Mouse (Mus musculus): ENCODE results near the gene Lef1. TPM values are rescaled to one million over a fixed set of nuclear protein-coding genes. Genes with fewer than 3 reads are reported as not detected.

Lef1 gene
- polyA plus RNA-seq, 1 experiment from 2014 or later: 5.6 TPM

DNA sequence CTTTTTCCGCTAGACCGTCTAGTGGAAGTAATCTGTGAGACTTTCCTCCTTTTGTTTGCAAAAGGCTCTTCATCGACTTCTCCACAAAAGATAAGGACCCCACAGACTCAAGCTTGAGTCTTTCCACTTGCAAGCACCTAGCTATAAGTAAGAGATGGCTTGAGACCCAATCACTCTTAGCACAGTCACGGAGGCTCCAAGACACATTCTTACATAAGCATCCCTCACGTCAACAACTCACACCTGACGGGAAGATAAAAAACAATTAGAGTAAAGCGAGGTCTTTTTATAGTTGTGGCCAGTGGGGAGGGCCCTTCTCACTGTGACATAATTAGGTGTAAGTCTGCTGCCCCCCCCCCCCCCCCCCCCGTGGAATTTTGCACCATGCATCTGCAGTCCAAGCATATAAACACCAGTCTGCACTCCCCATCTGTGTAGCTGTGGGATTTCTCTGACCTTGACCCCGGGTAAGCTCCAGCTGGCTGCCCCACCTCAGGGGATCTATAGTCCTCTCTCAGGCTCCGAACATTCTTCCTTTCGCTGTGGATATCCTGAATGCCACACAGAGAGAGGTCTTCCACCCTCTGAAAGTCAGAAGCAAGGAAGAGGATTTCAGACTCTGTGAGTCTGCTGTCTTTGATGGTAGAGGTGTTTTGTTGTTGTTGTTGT is 61.2 kb downstream of the Lef1 start:
- Histone ChIP-seq H3K36me3 (ENCODE audit: control insufficient read depth, insufficient read depth, low read length) (no peaks in the 10 kb centered on the region), H3K9me3 (ENCODE audit: control insufficient read depth, low read length) (no peaks in the 10 kb centered on the region), H3K4me3 (ENCODE audit: control insufficient read depth in 1 of 2, insufficient read depth in 1 of 2, low read depth in 1 of 2, low read length in 2 of 2) (no peak overlapping the region), H3K4me1 (ENCODE audit: control insufficient read depth in 2 of 2, insufficient read depth in 2 of 2, low read length in 2 of 2) (peaks cover 2 to 11% of the 10 kb centered on the region in 2 experiments; a peak in 3 of 4 replicates), H3K9ac (ENCODE audit: low read length) (no peak overlapping the region), H3K27ac (replicated peaks in 1 of 2; ENCODE audit: control insufficient read depth in 1 of 2, insufficient read depth in 1 of 2, low read depth in 2 of 2, low read length in 2 of 2) (no peak overlapping the region), H3K4me2 (ENCODE audit: low read length) (0 out of 2 replicates have a peak overlapping the region, but pooled peaks have one; percentile 8), H3K27me3 (ENCODE audit: control insufficient read depth, insufficient read depth, low read length) (no peaks in the 10 kb centered on the region)
- WGBS: 28% methylated on average over 10 of the region's 11 CpGs
- ATAC-seq (ENCODE audit: insufficient number of reproducible peaks, insufficient read depth, low FRiP score, low read depth): no peak

DNA sequence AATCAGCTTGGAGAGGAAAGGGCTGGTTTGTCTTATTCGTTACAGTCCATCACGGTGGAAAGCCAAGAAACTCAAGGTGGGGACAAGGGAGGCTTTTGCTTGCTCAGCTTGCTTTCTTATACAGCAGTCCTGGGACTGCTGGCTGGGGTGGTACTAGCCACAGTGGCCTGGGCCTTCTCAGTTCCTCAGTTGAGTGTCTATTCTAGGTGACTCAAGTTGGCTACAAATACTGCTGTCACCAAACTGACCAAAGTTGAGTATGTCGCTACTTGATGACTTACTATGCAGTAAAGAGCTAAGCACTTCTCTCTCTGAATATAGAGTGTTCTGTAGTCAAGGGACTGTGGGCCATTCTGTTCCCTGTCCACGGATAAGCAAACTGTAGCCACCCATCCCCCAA is 62.0 kb downstream of the Lef1 start:
- 67% methylated on average over 4 of the region's 4 CpGs for WGBS
- Histone ChIP-seq H3K4me2 (ENCODE audit: low read length) (no peak overlapping the region), H3K36me3 (ENCODE audit: control insufficient read depth, insufficient read depth, low read length) (no peaks in the 10 kb centered on the region), H3K9me3 (ENCODE audit: control insufficient read depth, low read length) (no peaks in the 10 kb centered on the region), H3K9ac (ENCODE audit: low read length) (no peak overlapping the region), H3K4me1 (ENCODE audit: control insufficient read depth in 2 of 2, insufficient read depth in 2 of 2, low read length in 2 of 2) (peaks cover 2 to 11% of the 10 kb centered on the region in 2 experiments; a peak in 3 of 4 replicates), H3K27ac (replicated peaks in 1 of 2; ENCODE audit: control insufficient read depth in 1 of 2, insufficient read depth in 1 of 2, low read depth in 2 of 2, low read length in 2 of 2) (no peak overlapping the region), H3K27me3 (ENCODE audit: control insufficient read depth, insufficient read depth, low read length) (no peaks in the 10 kb centered on the region), H3K4me3 (ENCODE audit: control insufficient read depth in 1 of 2, insufficient read depth in 1 of 2, low read depth in 1 of 2, low read length in 2 of 2) (no peak overlapping the region)
- no peak for ATAC-seq (ENCODE audit: insufficient number of reproducible peaks, insufficient read depth, low FRiP score, low read depth)

DNA sequence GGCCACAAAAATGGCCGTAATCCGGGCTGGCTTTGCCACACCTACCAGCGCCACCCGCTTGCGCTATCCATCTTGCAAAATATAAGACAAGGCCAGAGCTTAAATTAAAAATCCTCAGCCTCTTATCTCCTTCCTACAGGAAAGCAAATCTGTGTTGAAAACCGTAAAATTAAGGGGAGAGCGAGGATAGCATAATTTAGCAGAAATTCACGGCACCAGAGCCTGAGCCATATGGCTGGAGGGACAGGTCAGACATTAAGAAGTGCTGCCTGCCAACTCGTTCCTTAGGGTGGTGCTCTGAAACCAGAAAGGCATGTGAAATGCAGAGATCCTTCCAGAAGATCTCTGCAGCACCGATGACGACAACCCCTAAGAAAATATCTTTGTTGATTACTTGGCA is 70.7 kb downstream of the Lef1 start:
- no peaks in the 10 kb centered on the region for H3K36me3 ChIP-seq (ENCODE audit: control insufficient read depth, insufficient read depth, low read length)
- H3K27ac ChIP-seq (replicated peaks in 1 of 2; ENCODE audit: control insufficient read depth in 1 of 2, insufficient read depth in 1 of 2, low read depth in 2 of 2, low read length in 2 of 2): no peak overlapping the region
- H3K9me3 ChIP-seq (ENCODE audit: control insufficient read depth, low read length): no peaks in the 10 kb centered on the region
- no peak overlapping the region for H3K4me2 ChIP-seq (ENCODE audit: low read length)
- no peaks in the 10 kb centered on the region; a peak in 1 of 4 replicates for H3K4me1 ChIP-seq (ENCODE audit: control insufficient read depth in 2 of 2, insufficient read depth in 2 of 2, low read length in 2 of 2)
- H3K4me3 ChIP-seq (ENCODE audit: control insufficient read depth in 1 of 2, insufficient read depth in 1 of 2, low read depth in 1 of 2, low read length in 2 of 2): no peak overlapping the region
- H3K9ac ChIP-seq (ENCODE audit: low read length): no peak overlapping the region
- 84% methylated on average over 11 of the region's 11 CpGs for WGBS
- ATAC-seq (ENCODE audit: insufficient number of reproducible peaks, insufficient read depth, low FRiP score, low read depth): no peak
- no peaks in the 10 kb centered on the region for H3K27me3 ChIP-seq (ENCODE audit: control insufficient read depth, insufficient read depth, low read length)

DNA sequence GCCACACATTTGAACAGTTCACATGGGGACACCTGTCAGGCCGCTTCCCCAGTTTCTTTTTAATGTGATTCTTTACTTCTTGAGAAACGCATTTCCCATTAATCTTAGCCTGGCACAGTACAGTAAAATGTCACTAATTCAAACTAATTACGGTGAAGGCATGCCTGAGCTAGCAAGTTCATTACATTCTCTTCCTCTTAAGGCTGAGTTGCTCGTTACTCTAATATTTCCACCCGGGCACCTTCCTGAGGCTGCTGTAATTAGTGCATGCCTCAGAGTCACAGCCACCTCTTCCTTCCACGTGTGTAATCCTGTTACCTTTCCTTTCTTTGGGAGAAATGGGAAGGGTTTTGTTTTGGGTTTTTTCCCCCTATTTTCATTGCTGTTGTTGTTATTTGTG is 71.9 kb downstream of the Lef1 start:
- ATAC-seq (ENCODE audit: insufficient number of reproducible peaks, insufficient read depth, low FRiP score, low read depth): no peak
- Histone ChIP-seq H3K4me3 (ENCODE audit: control insufficient read depth in 1 of 2, insufficient read depth in 1 of 2, low read depth in 1 of 2, low read length in 2 of 2) (no peak overlapping the region), H3K4me2 (ENCODE audit: low read length) (no peak overlapping the region), H3K36me3 (ENCODE audit: control insufficient read depth, insufficient read depth, low read length) (no peaks in the 10 kb centered on the region), H3K27ac (replicated peaks in 1 of 2; ENCODE audit: control insufficient read depth in 1 of 2, insufficient read depth in 1 of 2, low read depth in 2 of 2, low read length in 2 of 2) (no peak overlapping the region), H3K27me3 (ENCODE audit: control insufficient read depth, insufficient read depth, low read length) (no peaks in the 10 kb centered on the region), H3K4me1 (ENCODE audit: control insufficient read depth in 2 of 2, insufficient read depth in 2 of 2, low read length in 2 of 2) (no peaks in the 10 kb centered on the region; a peak in 1 of 4 replicates), H3K9ac (ENCODE audit: low read length) (no peak overlapping the region), H3K9me3 (ENCODE audit: control insufficient read depth, low read length) (no peaks in the 10 kb centered on the region)
- 73% methylated on average over 6 of the region's 6 CpGs for WGBS

DNA sequence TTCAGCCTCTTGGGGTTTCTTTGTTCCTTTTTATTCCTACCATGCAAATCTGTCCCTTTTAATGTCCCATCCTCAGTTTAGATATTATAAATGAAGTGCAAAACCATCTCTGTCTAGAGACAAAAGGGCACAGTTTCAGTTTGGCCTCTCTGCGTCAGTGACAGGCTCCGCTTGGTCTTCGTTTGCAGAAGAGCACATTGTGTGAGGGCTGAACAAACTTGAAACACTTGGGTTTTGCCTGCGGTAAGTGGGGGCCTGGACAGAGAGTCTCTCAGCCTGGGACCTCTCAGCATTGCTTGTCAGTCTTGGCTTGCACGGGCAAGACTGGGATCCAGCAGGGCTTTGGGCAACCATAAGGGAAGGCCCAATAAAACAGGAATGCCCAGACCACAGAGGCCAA is 75.9 kb downstream of the Lef1 start:
- no peak for ATAC-seq (ENCODE audit: insufficient number of reproducible peaks, insufficient read depth, low FRiP score, low read depth)
- Histone ChIP-seq H3K27me3 (ENCODE audit: control insufficient read depth, insufficient read depth, low read length) (no peaks in the 10 kb centered on the region), H3K4me3 (ENCODE audit: control insufficient read depth in 1 of 2, insufficient read depth in 1 of 2, low read depth in 1 of 2, low read length in 2 of 2) (no peak overlapping the region), H3K4me2 (ENCODE audit: low read length) (no peak overlapping the region), H3K9me3 (ENCODE audit: control insufficient read depth, low read length) (no peaks in the 10 kb centered on the region), H3K36me3 (ENCODE audit: control insufficient read depth, insufficient read depth, low read length) (no peaks in the 10 kb centered on the region), H3K27ac (replicated peaks in 1 of 2; ENCODE audit: control insufficient read depth in 1 of 2, insufficient read depth in 1 of 2, low read depth in 2 of 2, low read length in 2 of 2) (no peak overlapping the region), H3K9ac (ENCODE audit: low read length) (no peak overlapping the region), H3K4me1 (ENCODE audit: control insufficient read depth in 2 of 2, insufficient read depth in 2 of 2, low read length in 2 of 2) (peaks cover 0 to 2% of the 10 kb centered on the region in 2 experiments; a peak in 1 of 4 replicates)
- WGBS: 87% methylated on average over 5 of the region's 5 CpGs

DNA sequence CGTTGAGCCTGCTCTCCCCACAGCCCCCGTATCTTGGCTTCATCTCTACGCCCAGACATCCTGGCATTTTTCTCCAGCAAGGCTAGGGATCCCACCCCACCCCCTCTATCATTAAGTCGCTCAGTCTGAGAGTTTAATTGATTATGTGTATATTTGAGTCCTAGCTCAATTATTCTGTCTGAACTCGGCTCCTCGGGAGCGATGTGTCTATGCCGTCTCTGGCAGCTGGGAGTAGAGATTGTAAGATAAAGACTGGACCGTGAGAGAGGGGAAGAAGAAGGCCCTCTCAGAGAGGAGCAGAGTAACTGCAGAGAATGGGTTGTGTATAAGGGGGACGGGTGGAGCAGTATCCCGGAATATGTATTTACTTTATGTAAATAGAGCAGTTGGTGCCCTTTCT is 80.0 kb downstream of the Lef1 start:
- Histone ChIP-seq H3K4me3 (ENCODE audit: control insufficient read depth in 1 of 2, insufficient read depth in 1 of 2, low read depth in 1 of 2, low read length in 2 of 2) (no peak overlapping the region), H3K9ac (ENCODE audit: low read length) (no peak overlapping the region), H3K9me3 (ENCODE audit: control insufficient read depth, low read length) (no peaks in the 10 kb centered on the region), H3K27me3 (ENCODE audit: control insufficient read depth, insufficient read depth, low read length) (no peaks in the 10 kb centered on the region), H3K36me3 (ENCODE audit: control insufficient read depth, insufficient read depth, low read length) (0 out of 2 replicates have a peak, but pooled peaks cover 3% of the 10 kb centered on the region), H3K4me1 (ENCODE audit: control insufficient read depth in 2 of 2, insufficient read depth in 2 of 2, low read length in 2 of 2) (peaks cover 0 to 2% of the 10 kb centered on the region in 2 experiments; a peak in 1 of 4 replicates), H3K27ac (replicated peaks in 1 of 2; ENCODE audit: control insufficient read depth in 1 of 2, insufficient read depth in 1 of 2, low read depth in 2 of 2, low read length in 2 of 2) (no peak overlapping the region), H3K4me2 (ENCODE audit: low read length) (no peak overlapping the region)
- WGBS: 49% methylated on average over 11 of the region's 11 CpGs
- no peak for ATAC-seq (ENCODE audit: insufficient number of reproducible peaks, insufficient read depth, low FRiP score, low read depth)

DNA sequence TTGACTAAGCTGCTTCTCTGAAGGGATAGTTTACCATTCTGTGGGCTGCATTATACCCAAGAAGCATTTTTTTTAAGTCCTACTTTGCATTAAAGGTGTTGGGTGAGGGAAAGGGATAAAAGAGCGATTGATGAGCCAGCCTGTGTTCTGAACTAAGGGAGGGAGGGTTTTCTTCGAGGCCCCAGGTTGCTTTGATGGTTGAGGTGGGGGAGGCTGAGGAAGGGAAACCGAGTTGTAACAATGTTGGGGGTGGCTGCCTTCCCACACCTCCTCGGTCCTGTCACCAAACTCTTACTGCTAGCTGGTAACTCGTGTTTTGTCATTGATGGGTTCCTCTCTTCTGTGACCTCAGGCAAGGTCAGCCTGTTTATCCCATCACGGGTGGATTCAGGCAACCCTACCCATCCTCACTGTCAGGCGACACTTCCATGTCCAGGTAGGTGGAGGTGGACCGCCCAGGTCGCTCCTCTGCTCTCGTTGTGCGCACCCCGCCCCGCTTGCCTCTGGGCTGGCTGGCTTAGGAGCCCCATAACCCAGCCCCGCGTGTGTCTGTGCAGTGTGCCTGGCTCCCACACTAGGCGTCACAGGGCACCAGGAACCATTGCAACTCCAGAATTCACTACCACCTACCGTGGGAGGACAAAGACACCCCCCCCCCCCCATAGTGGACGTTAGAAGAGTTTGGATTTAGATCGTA is 80.5 kb downstream of the Lef1 start:
- Histone ChIP-seq H3K9me3 (ENCODE audit: control insufficient read depth, low read length) (no peaks in the 10 kb centered on the region), H3K27me3 (ENCODE audit: control insufficient read depth, insufficient read depth, low read length) (no peaks in the 10 kb centered on the region), H3K4me3 (ENCODE audit: control insufficient read depth in 1 of 2, insufficient read depth in 1 of 2, low read depth in 1 of 2, low read length in 2 of 2) (no peak overlapping the region), H3K27ac (replicated peaks in 1 of 2; ENCODE audit: control insufficient read depth in 1 of 2, insufficient read depth in 1 of 2, low read depth in 2 of 2, low read length in 2 of 2) (no peak overlapping the region), H3K36me3 (ENCODE audit: control insufficient read depth, insufficient read depth, low read length) (0 out of 2 replicates have a peak, but pooled peaks cover 3% of the 10 kb centered on the region), H3K9ac (ENCODE audit: low read length) (no peak overlapping the region), H3K4me2 (ENCODE audit: low read length) (no peak overlapping the region), H3K4me1 (ENCODE audit: control insufficient read depth in 2 of 2, insufficient read depth in 2 of 2, low read length in 2 of 2) (peaks cover 0 to 2% of the 10 kb centered on the region in 2 experiments; a peak in 1 of 4 replicates)
- ATAC-seq (ENCODE audit: insufficient number of reproducible peaks, insufficient read depth, low FRiP score, low read depth): no peak
- WGBS: 87% methylated on average over 19 of the region's 19 CpGs
